Mouse (Mus musculus) embryonic facial prominence, embryonic 14.5 days (tissue): Measurements from ENCODE around the gene Zfp335. TPM values are rescaled to one million over a fixed set of nuclear protein-coding genes. Genes with fewer than 3 reads are reported as not detected.

ENCODE experiments used
- ATAC-seq: fragments of 200-750 bp; cut with Nextera tagmentation; 2 replicates; pipeline ENCODE4 v1.8.0; 2017; ENCODE audit warnings: low read depth, moderate number of reproducible peaks, moderate TSS enrichment
- DNase-seq: peaks from one replicate; pipeline ENCODE4 v3.0.0-alpha.2; 2015; ENCODE audit warnings: low spot score
- H3K27ac ChIP-seq: fragments of 300-500 bp; sonication (generic); replicated peaks from 2 replicates; pipeline ENCODE4 v1.5.1; 2014; ENCODE audit warnings: low read depth, mild to moderate bottlenecking, low read length, moderate library complexity
- H3K27me3 ChIP-seq: fragments of 300-500 bp; sonication (generic); replicated peaks from 2 replicates; pipeline ENCODE4 v1.6.1; 2014; ENCODE audit warnings: low read length; ENCODE audit not compliant: control insufficient read depth, insufficient read depth
- H3K36me3 ChIP-seq: fragments of 300-500 bp; sonication (generic); 2 replicates; pipeline ENCODE4 v1.6.1; 2014; ENCODE audit warnings: low read length, mixed read lengths; ENCODE audit not compliant: control insufficient read depth, insufficient read depth
- H3K4me1 ChIP-seq: fragments of 300-500 bp; sonication (generic); 2 replicates; pipeline ENCODE4 v1.6.1; 2014; ENCODE audit warnings: antibody characterized with exemption, low read length; ENCODE audit not compliant: control insufficient read depth, insufficient read depth
- H3K4me2 ChIP-seq: fragments of 300-500 bp; sonication (generic); 2 replicates; pipeline ENCODE4 v1.6.1; 2014; ENCODE audit warnings: low read depth, mild to moderate bottlenecking, low read length, moderate library complexity, mixed read lengths
- H3K4me3 ChIP-seq: fragments of 300-500 bp; sonication (generic); 2 replicates; pipeline ENCODE4 v1.5.1; 2014; ENCODE audit warnings: low read depth, mild to moderate bottlenecking, low read length
- H3K9ac ChIP-seq: fragments of 300-500 bp; sonication (generic); 2 replicates; pipeline ENCODE4 v1.6.1; 2014; ENCODE audit warnings: low read depth, mild to moderate bottlenecking, low read length, moderate library complexity, mixed read lengths
- H3K9me3 ChIP-seq: fragments of 300-500 bp; sonication (generic); 2 replicates; pipeline ENCODE4 v1.6.1; 2016; ENCODE audit warnings: low read length; ENCODE audit not compliant: control insufficient read depth
- WGBS: fragments of 180-500 bp; shearing (Covaris S2); extraction: QIAGEN DNeasy Blood & Tissue Kit; methylation state at CpG from one replicate; pipeline ENCODE4 v1.1.7; 2014; 5-methylcytosine and 5-hydroxymethylcytosine counted together
- polyA plus RNA-seq: library from polyadenylated mRNA; unstranded; fragments of >200 nt; fragmentation: Nextera tagmentation; extraction: Ambion mirVana; gene quantifications from 2 replicates; pipeline ENCODE4 v1.2.1, GENCODE M21; 2014

The Zfp335 gene
- polyA plus RNA-seq, 1 experiment from 2014 or later: 11.9 TPM

GRCm38 (mm10) chr2:164916820-164917219, 5.3 kb upstream of the Zfp335 start:
- no peak for ATAC-seq
- 72% methylated on average over 5 of the region's 5 CpGs for WGBS

GRCm38 (mm10) chr2:164913428-164913786, 1.9 kb upstream of the Zfp335 start:
- Histone ChIP-seq H3K9ac (no peak overlapping the region), H3K36me3 (peaks cover 10% of the 10 kb centered on the region), H3K27me3 (no peaks in the 10 kb centered on the region), H3K4me2 (no peak overlapping the region), H3K27ac (no peak overlapping the region), H3K9me3 (no peaks in the 10 kb centered on the region), H3K4me3 (no peak overlapping the region), H3K4me1 (peaks cover 15% of the 10 kb centered on the region)
- DNase-seq: no peak
- ATAC-seq: no peak
- 84% methylated on average over 2 of the region's 2 CpGs for WGBS

More at GRCm38 (mm10) chr2:164916820-164917219, 5.3 kb upstream of the Zfp335 start:
- Histone ChIP-seq H3K27ac (no peak overlapping the region), H3K9me3 (no peaks in the 10 kb centered on the region), H3K4me3 (no peak overlapping the region), H3K4me1 (peaks cover 5% of the 10 kb centered on the region; the same call in 1 of the 2 replicates), H3K36me3 (peaks cover 9% of the 10 kb centered on the region; the same call in 1 of the 2 replicates), H3K9ac (no peak overlapping the region), H3K4me2 (no peak overlapping the region), H3K27me3 (no peaks in the 10 kb centered on the region)
- DNase-seq: no peak

GRCm38 (mm10) chr2:164912749-164913427, 1.3 kb upstream of the Zfp335 start:
- H3K9me3 ChIP-seq: no peaks in the 10 kb centered on the region
- H3K36me3 ChIP-seq: peaks cover 16% of the 10 kb centered on the region
- peak overlapping the region; percentile 65; the same call in 1 of the 2 replicates for H3K4me2 ChIP-seq
- peak overlapping the region; percentile 88 for H3K4me3 ChIP-seq
- peak overlapping the region; percentile 99 for H3K27ac ChIP-seq
- peaks cover 15% of the 10 kb centered on the region for H3K4me1 ChIP-seq
- 91% methylated on average over 8 of the region's 9 CpGs for WGBS
- ATAC-seq (no peak), DNase-seq (no peak)
- H3K27me3 ChIP-seq: no peaks in the 10 kb centered on the region
- H3K9ac ChIP-seq: peak overlapping the region; percentile 95; the same call in 1 of the 2 replicates

- H3K27me3 ChIP-seq: no peaks in the 10 kb centered on the region
- H3K9me3 ChIP-seq: no peaks in the 10 kb centered on the region
- peak overlapping the region; percentile 65 for H3K4me2 ChIP-seq
- peaks cover 23% of the 10 kb centered on the region for H3K36me3 ChIP-seq
- 8% methylated on average over 12 of the region's 12 CpGs for WGBS
- H3K27ac ChIP-seq: peak overlapping the region; percentile 99
- ATAC-seq: peak; percentile 16
- H3K4me1 ChIP-seq: peaks cover 15% of the 10 kb centered on the region
- H3K4me3 ChIP-seq: peak overlapping the region; percentile 88
- DNase-seq: peak; percentile 70
- H3K9ac ChIP-seq: peak overlapping the region; percentile 95
Observed at GRCm38 (mm10) chr2:164912151-164912550, 594 bp upstream of the Zfp335 start.

- DNase-seq: no peak
- ATAC-seq: peak; percentile 1; the same call in 1 of the 2 replicates
- WGBS: 4% methylated on average over 37 of the region's 37 CpGs
Observed at GRCm38 (mm10) chr2:164910360-164911061, 1.0 kb downstream of the Zfp335 start.

GRCm38 (mm10) chr2:164909542-164909941, 2.0 kb downstream of the Zfp335 start:
- Histone ChIP-seq H3K36me3 (peaks cover 49% of the 10 kb centered on the region), H3K9me3 (peaks cover 5% of the 10 kb centered on the region), H3K4me1 (peaks cover 15% of the 10 kb centered on the region), H3K27ac (no peak overlapping the region), H3K4me2 (peak overlapping the region; percentile 65), H3K9ac (peak overlapping the region; percentile 95), H3K27me3 (no peaks in the 10 kb centered on the region), H3K4me3 (peak overlapping the region; percentile 88; the same call in 1 of the 2 replicates)
- WGBS: 92% methylated on average over 1 of the region's 1 CpGs
- ATAC-seq (no peak), DNase-seq (no peak)

More at GRCm38 (mm10) chr2:164910360-164911061, 1.0 kb downstream of the Zfp335 start:
- Histone ChIP-seq H3K27me3 (no peaks in the 10 kb centered on the region), H3K9me3 (peaks cover 5% of the 10 kb centered on the region), H3K9ac (peak overlapping the region; percentile 95), H3K27ac (peak overlapping the region; percentile 99), H3K4me3 (peak overlapping the region; percentile 88), H3K4me2 (peak overlapping the region; percentile 65), H3K36me3 (peaks cover 39% of the 10 kb centered on the region), H3K4me1 (peaks cover 15% of the 10 kb centered on the region)

- 95% methylated on average over 3 of the region's 3 CpGs for whole genome bisulfite sequencing
- ATAC-seq (no peak), DNase-seq (no peak)
- no peak overlapping the region for H3K27ac ChIP-seq
- peaks cover 5% of the 10 kb centered on the region for H3K9me3 ChIP-seq
- no peak overlapping the region for H3K9ac ChIP-seq
- H3K4me2 ChIP-seq: peak overlapping the region; percentile 65; the same call in 1 of the 2 replicates
- H3K4me3 ChIP-seq: no peak overlapping the region
- no peaks in the 10 kb centered on the region for H3K27me3 ChIP-seq
- peaks cover 15% of the 10 kb centered on the region for H3K4me1 ChIP-seq
- peaks cover 53% of the 10 kb centered on the region for H3K36me3 ChIP-seq
Observed at GRCm38 (mm10) chr2:164909100-164909499, 2.5 kb downstream of the Zfp335 start.

- DNase-seq: no peak
- H3K9ac ChIP-seq: no peak overlapping the region
- WGBS: 90% methylated on average over 5 of the region's 5 CpGs
- no peak overlapping the region for H3K4me3 ChIP-seq
- no peak overlapping the region for H3K4me2 ChIP-seq
- H3K27me3 ChIP-seq: no peaks in the 10 kb centered on the region
- H3K36me3 ChIP-seq: peaks cover 64% of the 10 kb centered on the region
- H3K9me3 ChIP-seq: peaks cover 5% of the 10 kb centered on the region
- ATAC-seq: no peak
- peaks cover 15% of the 10 kb centered on the region for H3K4me1 ChIP-seq
- no peak overlapping the region for H3K27ac ChIP-seq
Observed at GRCm38 (mm10) chr2:164908011-164908410, 3.5 kb downstream of the Zfp335 start.
